Mouse (Mus musculus): ENCODE measurements around the gene Fahd2a. TPM values are rescaled to one million over a fixed set of nuclear protein-coding genes. Genes with fewer than 3 reads are reported as not detected.

Fahd2a gene
- total and polyA plus RNA-seq, 3 experiments, result 6.8 to 8.2 TPM; not detected in 1

- H3K36me3 ChIP-seq (ENCODE audit: control insufficient read depth in 1 of 2, insufficient read depth in 2 of 2, low read length in 2 of 2), result no peaks in the 10 kb centered on the region
- peaks cover 1 to 6% of the 10 kb centered on the region in 2 experiments; a peak in 3 of 4 replicates for H3K27me3 ChIP-seq (ENCODE audit: control insufficient read depth in 1 of 2, insufficient read depth in 2 of 2, low read length in 2 of 2)
- no peak overlapping the region for H3K27ac ChIP-seq (ENCODE audit: control insufficient read depth, low read depth, low read length)
- H3K4me1 ChIP-seq (ENCODE audit: control insufficient read depth in 1 of 2, insufficient read depth in 2 of 2, low read length in 2 of 2), result no peaks in the 10 kb centered on the region
- no peaks in the 10 kb centered on the region for H3K9me3 ChIP-seq (replicated peaks; ENCODE audit: insufficient read depth, low read length)
- H3K79me2 ChIP-seq (ENCODE audit: control insufficient read depth, insufficient read depth, low read length, poor library complexity), result no peaks in the 10 kb centered on the region
- H3K4me3 ChIP-seq (ENCODE audit: control insufficient read depth in 1 of 2, insufficient read depth in 1 of 2, low read depth in 2 of 2, low read length in 2 of 2), result no peak overlapping the region
- no peak for DNase-seq (ENCODE audit: low read depth, low spot score)
- H3K9ac ChIP-seq (ENCODE audit: control insufficient read depth, low read depth, low read length, poor library complexity, severe bottlenecking), result no peak overlapping the region
- TF ChIP-seq NRF1 (IDR thresholded peaks at IDR 0.05; ENCODE audit: insufficient read depth, low read depth, low read length, poor library complexity, severe bottlenecking) (no peak), GABPA (IDR thresholded peaks at IDR 0.05; ENCODE audit: low read depth, low read length) (no peak), TBP (IDR thresholded peaks at IDR 0.05; ENCODE audit: low read depth, low read length) (no peak), USF1 (IDR thresholded peaks at IDR 0.05; ENCODE audit: low read depth, low read length) (no peak), BHLHE40 (IDR thresholded peaks at IDR 0.05; ENCODE audit: borderline replicate concordance, low read depth, low read length) (no peak)
These were observed 33.2 kb downstream of the Fahd2a start for GRCm38 (mm10) chr2:127411126-127411525.

- H3K4me1 ChIP-seq (ENCODE audit: control insufficient read depth in 1 of 2, insufficient read depth in 2 of 2, low read length in 2 of 2), result no peaks in the 10 kb centered on the region
- no peaks in the 10 kb centered on the region for H3K9me3 ChIP-seq (replicated peaks; ENCODE audit: insufficient read depth, low read length)
- H3K27me3 ChIP-seq (ENCODE audit: control insufficient read depth in 1 of 2, insufficient read depth in 2 of 2, low read length in 2 of 2), result no peaks in the 10 kb centered on the region; a peak in 1 of 4 replicates
- no peak for DNase-seq (ENCODE audit: low read depth, low spot score)
- no peak for TF ChIP-seq MYC (IDR thresholded peaks at IDR 0.05; ENCODE audit: low read depth, low read length)
- no peak for TF ChIP-seq GATA1 (IDR thresholded peaks at IDR 0.05; ENCODE audit: low read depth, low read length)
- TF ChIP-seq GABPA (IDR thresholded peaks at IDR 0.05; ENCODE audit: low read depth, low read length), result no peak
- TF ChIP-seq ZMIZ1 (IDR thresholded peaks at IDR 0.05; ENCODE audit: low read depth, low read length), result no peak
- TF ChIP-seq CHD1 (IDR thresholded peaks at IDR 0.05; ENCODE audit: low read depth, low read length), result no peak
- TF ChIP-seq MAFK (IDR thresholded peaks at IDR 0.05; ENCODE audit: borderline replicate concordance, low read depth, low read length), result no peak
- TF ChIP-seq HCFC1 (IDR thresholded peaks at IDR 0.05; ENCODE audit: low read depth, low read length), result no peak
- no peak for TF ChIP-seq ZC3H11A (IDR thresholded peaks at IDR 0.05; ENCODE audit: low read depth, low read length)
- TF ChIP-seq TAL1 (IDR thresholded peaks at IDR 0.05; ENCODE audit: low read length), result no peak
- no peak for TF ChIP-seq ZKSCAN1 (IDR thresholded peaks at IDR 0.05; ENCODE audit: low read depth, low read length)
- TF ChIP-seq MEF2A (IDR thresholded peaks at IDR 0.05; ENCODE audit: extremely low read depth, insufficient replicate concordance, low read depth, low read length, poor library complexity, severe bottlenecking), result no peak
- TF ChIP-seq MYB (IDR thresholded peaks at IDR 0.05; ENCODE audit: low read depth, low read length), result no peak
- TF ChIP-seq POLR2AphosphoS5 (IDR thresholded peaks at IDR 0.05; ENCODE audit: borderline replicate concordance, low read depth, low read length), result no peak
- no peak for TF ChIP-seq ZNF384 (IDR thresholded peaks at IDR 0.05; ENCODE audit: low read depth, low read length)
- TF ChIP-seq KAT2A (conservative IDR thresholded peaks at IDR 0.05; ENCODE audit: low read depth, low read length), result no peak
- H3K79me2 ChIP-seq (ENCODE audit: control insufficient read depth, insufficient read depth, low read length, poor library complexity), result no peaks in the 10 kb centered on the region
- no peak overlapping the region for H3K27ac ChIP-seq (ENCODE audit: control insufficient read depth, low read depth, low read length)
- no peaks in the 10 kb centered on the region for H3K36me3 ChIP-seq (ENCODE audit: control insufficient read depth in 1 of 2, insufficient read depth in 2 of 2, low read length in 2 of 2)
- no peak overlapping the region for H3K4me3 ChIP-seq (ENCODE audit: control insufficient read depth in 1 of 2, insufficient read depth in 1 of 2, low read depth in 2 of 2, low read length in 2 of 2)
- H3K9ac ChIP-seq (ENCODE audit: control insufficient read depth, low read depth, low read length, poor library complexity, severe bottlenecking), result no peak overlapping the region
These were observed 45.6 kb downstream of the Fahd2a start for GRCm38 (mm10) chr2:127398738-127399137.

All from MEL (cell line).